Mouse (Mus musculus) embryonic facial prominence, embryonic 13.5 days (tissue): ENCODE results near the gene Dcdc2b. TPM values are rescaled to one million over a fixed set of nuclear protein-coding genes. Genes with fewer than 3 reads are reported as not detected.

Experiments used
- ATAC-seq: fragments of 200-750 bp; cut with Nextera tagmentation; 2 replicates; pipeline ENCODE4 v1.8.0; 2017; ENCODE audit warnings: low read depth; ENCODE audit not compliant: insufficient number of reproducible peaks, insufficient read depth, low FRiP score, low TSS enrichment
- H3K27ac ChIP-seq: fragments of 300-500 bp; sonication (generic); 2 replicates; pipeline ENCODE4 v1.5.1; 2015; ENCODE audit warnings: moderate library complexity, mild to moderate bottlenecking, inconsistent platforms
- H3K27me3 ChIP-seq: fragments of 300-500 bp; sonication (generic); 2 replicates; pipeline ENCODE4 v1.6.1; 2015; ENCODE audit warnings: mild to moderate bottlenecking, inconsistent platforms
- H3K36me3 ChIP-seq: fragments of 300-500 bp; sonication (generic); 2 replicates; pipeline ENCODE4 v1.6.1; 2015; ENCODE audit warnings: mild to moderate bottlenecking, inconsistent platforms
- H3K4me1 ChIP-seq: fragments of 300-500 bp; sonication (generic); 2 replicates; pipeline ENCODE4 v1.6.1; 2015; ENCODE audit warnings: inconsistent platforms
- H3K4me2 ChIP-seq: fragments of 300-500 bp; sonication (generic); 2 replicates; pipeline ENCODE4 v1.6.1; 2015; ENCODE audit warnings: moderate library complexity, mild to moderate bottlenecking, inconsistent platforms
- H3K4me3 ChIP-seq: fragments of 300-500 bp; sonication (generic); 2 replicates; pipeline ENCODE4 v1.5.1; 2015; ENCODE audit warnings: mild to moderate bottlenecking, inconsistent platforms
- H3K9ac ChIP-seq: fragments of 300-500 bp; sonication (generic); 2 replicates; pipeline ENCODE4 v1.6.1; 2015; ENCODE audit warnings: mild to moderate bottlenecking, inconsistent platforms
- H3K9me3 ChIP-seq: fragments of 300-500 bp; sonication (generic); 2 replicates; pipeline ENCODE4 v1.6.1; 2016; ENCODE audit warnings: inconsistent platforms
- WGBS: fragments of 180-500 bp; shearing (Covaris S2); methylation state at CpG from one replicate; pipeline ENCODE4 v1.1.7; 2015; ENCODE audit warnings: mixed read lengths; 5-methylcytosine and 5-hydroxymethylcytosine counted together
- polyA plus RNA-seq: library from polyadenylated mRNA; unstranded; fragments of >200 nt; fragmentation: Nextera tagmentation; extraction: Ambion mirVana; gene quantifications from 2 replicates; pipeline ENCODE4 v1.2.1, GENCODE M21; 2015

Dcdc2b gene
- polyA plus RNA-seq, 1 experiment from 2014 or later, result 3.1 TPM

DNA sequence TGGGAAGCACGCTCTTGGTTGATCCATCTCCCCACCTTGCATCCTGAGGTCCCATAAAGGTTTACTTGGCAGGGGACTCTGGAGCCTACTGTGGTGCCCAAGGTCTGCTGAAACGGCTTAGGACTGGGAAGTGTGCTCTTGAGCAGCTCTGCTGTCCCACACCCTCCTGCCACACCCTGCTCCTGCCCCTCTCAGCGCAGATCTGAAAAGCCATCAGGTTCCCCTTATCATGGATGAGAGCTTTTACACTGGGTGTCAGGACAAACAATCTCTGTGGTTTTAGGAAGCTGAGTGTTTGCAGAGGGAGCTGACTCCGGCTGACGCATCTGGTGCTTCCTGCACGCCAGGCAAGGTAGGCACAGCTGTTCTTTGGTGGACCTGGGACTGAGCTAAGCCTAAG is 19.8 kb upstream of the Dcdc2b start:
- no peak overlapping the region for H3K4me2 ChIP-seq
- 94% methylated on average over 6 of the region's 6 CpGs for WGBS
- no peaks in the 10 kb centered on the region for H3K27me3 ChIP-seq
- H3K27ac ChIP-seq, result no peak overlapping the region
- H3K36me3 ChIP-seq, result peaks cover 96% of the 10 kb centered on the region
- H3K9ac ChIP-seq, result no peak overlapping the region
- H3K4me3 ChIP-seq, result no peak overlapping the region
- peaks cover 14% of the 10 kb centered on the region for H3K4me1 ChIP-seq
- no peaks in the 10 kb centered on the region for H3K9me3 ChIP-seq
- no peak for ATAC-seq

DNA sequence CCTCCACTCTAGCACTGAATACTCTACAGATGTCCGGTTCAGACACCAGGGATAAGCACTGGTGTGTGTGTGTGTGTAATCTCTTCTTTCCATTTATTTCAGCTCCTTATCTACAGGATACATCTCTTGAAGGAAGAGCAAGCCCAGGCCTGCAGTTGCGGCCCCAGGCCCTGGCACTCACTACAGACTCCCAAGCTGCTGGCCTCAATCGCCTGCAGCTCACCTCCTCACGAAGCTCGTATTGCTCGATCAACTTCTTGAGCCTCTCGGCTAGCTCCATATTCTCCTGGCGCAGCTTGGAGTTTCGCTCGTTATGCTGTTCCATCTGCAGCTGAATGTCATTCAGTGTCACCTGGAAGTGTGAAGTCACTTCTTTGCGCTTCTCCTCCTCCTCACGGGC is 17.8 kb upstream of the Dcdc2b start:
- no peak overlapping the region for H3K27ac ChIP-seq
- WGBS, result 88% methylated on average over 12 of the region's 12 CpGs

DNA sequence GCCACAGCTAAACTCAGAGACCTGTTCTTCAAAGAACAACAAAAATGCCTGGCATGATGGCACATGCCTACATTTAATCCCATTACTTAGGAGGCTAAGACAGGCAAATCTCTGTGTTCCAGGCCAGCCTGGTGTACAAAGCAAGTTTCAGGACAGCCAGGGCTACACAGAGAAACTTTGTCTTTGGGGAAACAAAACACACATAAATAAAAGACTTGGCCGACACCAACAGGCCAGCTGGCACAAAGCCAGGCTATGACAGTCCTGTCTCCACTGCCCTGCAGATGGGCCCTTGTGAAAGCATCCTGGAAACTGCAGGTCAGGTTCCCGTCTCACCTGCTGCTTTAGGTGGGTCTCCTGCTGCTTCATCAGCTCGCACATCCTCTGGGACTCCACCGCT is 16.9 kb upstream of the Dcdc2b start:
- Histone ChIP-seq H3K4me3 (no peak overlapping the region), H3K4me1 (peaks cover 2% of the 10 kb centered on the region), H3K9me3 (no peaks in the 10 kb centered on the region), H3K36me3 (peaks cover 98% of the 10 kb centered on the region), H3K27ac (no peak overlapping the region), H3K4me2 (no peak overlapping the region), H3K27me3 (no peaks in the 10 kb centered on the region), H3K9ac (no peak overlapping the region)
- ATAC-seq, result no peak
- WGBS, result 87% methylated on average over 4 of the region's 4 CpGs

More for the DNA sequence above, 17.8 kb upstream of the Dcdc2b start:
- H3K36me3 ChIP-seq, result peaks cover 98% of the 10 kb centered on the region
- no peaks in the 10 kb centered on the region for H3K9me3 ChIP-seq
- no peak for ATAC-seq
- H3K4me3 ChIP-seq, result no peak overlapping the region
- no peak overlapping the region for H3K4me2 ChIP-seq
- H3K9ac ChIP-seq, result no peak overlapping the region
- no peaks in the 10 kb centered on the region for H3K27me3 ChIP-seq
- H3K4me1 ChIP-seq, result peaks cover under 1% of the 10 kb centered on the region; the same call in 1 of the 2 replicates

DNA sequence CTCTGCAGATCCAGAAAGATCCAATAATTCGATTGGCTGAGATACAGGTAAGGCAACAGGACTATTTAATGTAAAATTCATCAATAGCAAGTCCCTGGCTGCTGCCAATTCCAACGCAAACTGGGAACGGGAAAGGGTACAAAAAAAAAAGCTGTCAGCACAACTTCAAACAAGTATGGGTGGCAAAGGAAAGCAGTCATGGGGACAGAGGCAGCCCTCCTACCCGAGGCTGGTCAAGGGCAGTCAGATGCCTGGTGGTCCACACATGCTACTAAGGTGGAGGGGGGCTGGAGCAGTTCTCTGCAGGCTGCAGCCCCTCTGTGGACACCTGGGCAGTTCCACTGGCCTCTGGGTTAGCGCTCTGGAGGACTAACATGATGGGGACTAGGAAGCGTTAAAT is 12.0 kb upstream of the Dcdc2b start:
- H3K4me1 ChIP-seq, result peaks cover 34% of the 10 kb centered on the region
- no peaks in the 10 kb centered on the region for H3K27me3 ChIP-seq
- peaks cover 61% of the 10 kb centered on the region for H3K36me3 ChIP-seq
- WGBS, result 73% methylated on average over 6 of the region's 6 CpGs
- no peak overlapping the region for H3K9ac ChIP-seq
- no peak for ATAC-seq
- H3K9me3 ChIP-seq, result no peaks in the 10 kb centered on the region
- no peak overlapping the region for H3K4me3 ChIP-seq
- H3K27ac ChIP-seq, result no peak overlapping the region
- no peak overlapping the region for H3K4me2 ChIP-seq

DNA sequence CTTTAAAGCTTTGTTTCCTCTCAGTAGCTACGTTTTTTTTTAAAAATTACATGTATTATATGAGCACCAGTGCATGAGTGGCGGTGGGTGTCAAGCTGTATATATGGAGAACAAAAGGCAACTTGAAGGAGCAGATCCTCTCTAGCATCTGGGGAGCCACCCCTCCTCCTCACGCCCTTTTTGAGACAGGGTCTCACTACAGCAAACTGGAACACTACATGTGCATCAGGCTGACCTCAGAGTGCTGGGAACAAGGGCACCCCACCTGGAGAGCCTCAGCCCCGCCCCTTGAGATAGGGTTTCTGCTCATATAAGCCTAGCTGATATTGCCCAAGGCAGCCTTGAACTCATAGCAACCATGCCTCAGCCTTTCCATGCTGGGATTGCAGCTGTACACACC is 11.4 kb upstream of the Dcdc2b start:
- H3K9me3 ChIP-seq, result no peaks in the 10 kb centered on the region
- WGBS, result 37% methylated on average over 4 of the region's 4 CpGs
- H3K4me1 ChIP-seq, result peaks cover 34% of the 10 kb centered on the region
- H3K9ac ChIP-seq, result no peak overlapping the region
- peaks cover 58% of the 10 kb centered on the region for H3K36me3 ChIP-seq
- H3K4me3 ChIP-seq, result peak overlapping the region; percentile 69; the same call in 1 of the 2 replicates
- no peaks in the 10 kb centered on the region for H3K27me3 ChIP-seq
- ATAC-seq, result no peak
- peak overlapping the region; percentile 85 for H3K4me2 ChIP-seq
- peak overlapping the region; percentile 93 for H3K27ac ChIP-seq

DNA sequence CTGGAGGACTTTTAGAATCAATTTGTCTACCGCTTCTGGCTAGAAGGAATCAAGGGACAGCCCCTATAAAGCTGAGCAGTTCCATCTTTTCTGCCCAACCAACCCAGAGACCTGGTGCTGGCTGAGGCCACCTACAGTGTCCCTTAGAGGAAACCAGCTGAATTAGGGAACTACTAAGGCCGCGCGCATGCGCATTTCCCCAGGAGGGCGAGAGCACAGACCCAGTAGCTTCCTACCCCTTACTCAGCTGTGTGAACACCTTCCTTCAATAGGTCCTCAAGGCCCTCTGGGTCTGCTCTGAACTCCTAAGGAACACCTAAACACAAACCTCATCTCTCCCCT is 10.9 kb upstream of the Dcdc2b start:
- no peak for ATAC-seq
- Histone ChIP-seq H3K9me3 (no peaks in the 10 kb centered on the region), H3K36me3 (peaks cover 57% of the 10 kb centered on the region), H3K4me3 (peak overlapping the region; percentile 69), H3K27ac (peak overlapping the region; percentile 93), H3K4me2 (peak overlapping the region; percentile 85), H3K4me1 (peaks cover 34% of the 10 kb centered on the region), H3K9ac (peak overlapping the region; percentile 85), H3K27me3 (no peaks in the 10 kb centered on the region)
- WGBS, result under 1% methylated on average over 6 of the region's 6 CpGs

DNA sequence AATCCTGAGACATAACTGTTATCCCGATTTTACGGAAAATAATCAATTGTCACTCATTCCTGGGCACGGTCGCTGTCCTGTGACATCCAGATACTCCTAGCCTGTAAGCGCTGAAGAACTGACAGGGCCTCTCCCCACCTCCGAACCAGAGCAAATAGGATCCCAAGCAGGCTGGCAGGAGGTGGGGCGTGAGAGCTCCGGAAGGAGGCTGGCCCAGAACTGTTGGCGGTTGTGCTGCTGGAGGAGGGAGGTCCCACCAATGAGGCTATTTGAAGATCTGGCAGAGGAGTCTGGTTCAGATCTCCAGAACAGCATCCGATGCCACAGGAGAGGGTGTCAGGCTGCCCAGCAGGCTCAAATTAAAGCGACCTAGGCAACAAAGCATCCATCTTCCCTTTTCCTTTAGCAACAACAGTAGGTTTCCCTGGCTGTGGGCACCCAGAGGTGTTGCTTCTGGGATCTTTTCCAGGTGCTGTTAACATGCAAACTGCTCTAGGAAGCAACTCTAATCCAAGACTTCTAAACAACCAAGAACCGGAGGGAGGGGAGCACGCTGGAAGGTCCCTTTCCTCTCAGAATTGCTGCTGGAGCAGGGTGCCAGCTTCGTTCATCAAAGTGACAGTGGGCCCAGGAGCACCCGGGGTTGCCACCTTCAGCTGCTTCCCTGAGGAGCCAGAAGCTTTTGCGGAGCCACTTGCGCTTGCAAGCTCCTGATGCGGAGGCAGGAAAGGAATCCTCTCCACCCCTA is 10.4 kb upstream of the Dcdc2b start:
- Histone ChIP-seq H3K36me3 (peaks cover 52% of the 10 kb centered on the region), H3K27me3 (no peaks in the 10 kb centered on the region), H3K9ac (peak overlapping the region; percentile 85), H3K4me1 (peaks cover 34% of the 10 kb centered on the region), H3K4me3 (peak overlapping the region; percentile 69), H3K27ac (peak overlapping the region; percentile 93), H3K4me2 (peak overlapping the region; percentile 85), H3K9me3 (no peaks in the 10 kb centered on the region)
- under 1% methylated on average over 18 of the region's 18 CpGs for WGBS
- peak; percentile 87 for ATAC-seq

DNA sequence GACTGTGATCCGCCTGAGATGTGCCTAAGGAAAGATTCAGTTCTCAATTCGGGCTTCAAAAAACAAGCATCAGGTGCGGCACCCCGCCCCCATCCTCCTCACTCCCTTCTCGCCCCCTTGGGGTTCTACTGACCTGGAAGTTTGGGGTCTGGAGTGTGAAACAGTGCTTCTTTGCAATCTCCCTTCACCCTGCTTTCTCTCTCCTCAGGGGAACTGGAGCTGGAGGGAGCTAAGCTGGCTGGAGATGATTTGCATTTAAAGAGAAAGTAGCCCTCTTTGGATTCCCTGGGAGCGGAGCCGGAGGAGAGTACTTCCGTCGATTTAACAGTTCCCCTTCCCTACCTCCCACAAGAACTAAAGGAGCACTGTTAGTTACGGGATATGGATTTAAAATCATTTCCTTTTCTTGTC is 9.6 kb upstream of the Dcdc2b start, which contains the start of gene Ccdc28b:
TSS of gene Ccdc28b (minus strand) at position 267 of the 411 bp plus-strand sequence.
- no peaks in the 10 kb centered on the region for H3K27me3 ChIP-seq
- 1% methylated on average over 10 of the region's 10 CpGs for WGBS
- H3K4me2 ChIP-seq, result peak within 1 kb of the TSS; percentile 85
- peaks cover 34% of the 10 kb centered on the region for H3K4me1 ChIP-seq
- peak within 1 kb of the TSS; percentile 85 for H3K9ac ChIP-seq
- peak within 1 kb of the TSS; percentile 69 for H3K4me3 ChIP-seq
- peaks cover 44% of the 10 kb centered on the region for H3K36me3 ChIP-seq
- no peak for ATAC-seq
- H3K27ac ChIP-seq, result peak within 1 kb of the TSS; percentile 93
- H3K9me3 ChIP-seq, result no peaks in the 10 kb centered on the region

DNA sequence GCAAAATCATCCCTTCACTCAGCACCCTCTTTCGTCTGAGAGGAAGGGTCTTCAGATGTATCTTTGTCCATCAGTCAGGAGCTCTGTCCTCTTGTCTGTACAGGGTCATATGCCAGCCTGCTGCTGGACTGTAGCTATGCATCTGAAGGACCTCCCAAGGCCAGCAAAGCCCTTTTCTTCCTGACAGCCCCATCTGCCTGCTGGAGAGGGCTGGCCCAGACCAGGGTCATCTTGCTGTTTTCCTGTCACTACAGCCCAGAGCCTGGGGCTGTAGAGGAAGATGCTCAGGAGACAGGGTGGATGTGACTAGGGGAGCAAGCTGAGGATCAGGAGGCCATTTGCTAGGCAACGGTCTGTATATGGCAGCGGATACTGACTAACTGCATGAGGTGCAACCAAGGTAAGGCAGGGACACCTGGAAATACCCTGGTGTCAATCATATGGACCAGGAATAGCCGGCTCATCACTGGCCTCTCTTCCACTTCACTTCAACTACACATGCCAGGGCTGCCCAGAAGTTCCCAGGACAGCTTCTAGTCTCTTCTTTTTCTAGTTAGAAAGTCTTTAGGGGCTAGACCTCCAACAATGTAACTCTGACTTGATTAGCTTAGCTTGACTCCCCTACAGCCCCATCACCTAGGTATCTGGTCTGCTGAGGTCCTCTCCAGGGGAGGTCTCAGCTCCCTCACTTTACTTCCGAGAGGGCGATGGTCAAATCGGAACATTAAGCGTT is 8.9 kb upstream of the Dcdc2b start:
- Histone ChIP-seq H3K27me3 (no peaks in the 10 kb centered on the region), H3K36me3 (peaks cover 37% of the 10 kb centered on the region), H3K9ac (peak overlapping the region; percentile 85), H3K9me3 (no peaks in the 10 kb centered on the region), H3K4me1 (peaks cover 39% of the 10 kb centered on the region), H3K4me2 (peak overlapping the region; percentile 85), H3K27ac (peak overlapping the region; percentile 93), H3K4me3 (peak overlapping the region; percentile 69)
- 22% methylated on average over 8 of the region's 8 CpGs for WGBS
- ATAC-seq, result no peak

DNA sequence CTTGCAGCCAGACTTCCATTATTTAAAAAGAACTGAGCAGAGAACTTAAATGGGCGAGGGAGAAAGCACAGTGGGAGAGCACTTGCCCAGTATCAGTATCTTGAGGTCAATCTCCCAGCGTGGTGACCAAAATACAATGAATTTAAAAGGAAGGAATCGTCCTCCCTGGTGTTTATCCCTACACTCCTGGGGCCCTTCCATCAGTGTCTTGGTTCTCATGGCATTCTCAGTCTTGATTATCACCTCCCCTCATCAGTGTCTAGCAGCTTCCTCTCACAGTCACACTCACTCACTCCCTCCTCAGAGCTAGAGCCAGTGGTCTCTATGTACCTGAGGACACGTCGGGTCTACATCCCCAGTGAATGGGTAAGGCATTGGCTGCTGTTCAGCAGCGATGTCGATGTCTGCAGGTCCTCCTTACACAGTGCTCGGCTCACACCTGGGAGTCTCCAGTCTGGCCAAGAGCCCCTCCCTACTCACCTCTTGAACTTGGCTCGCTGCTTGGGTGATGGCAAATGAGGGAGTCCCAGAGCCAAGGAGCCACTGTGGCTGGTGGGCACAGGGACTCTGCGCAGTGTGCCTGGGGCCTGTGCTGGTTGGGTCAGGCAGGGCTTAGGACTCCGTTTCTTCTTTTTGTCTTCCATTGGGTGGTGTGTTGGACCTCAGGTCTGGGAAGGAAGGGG is 8.2 kb upstream of the Dcdc2b start:
- Histone ChIP-seq H3K9ac (peak overlapping the region; percentile 85), H3K9me3 (no peaks in the 10 kb centered on the region), H3K27ac (peak overlapping the region; percentile 93; the same call in 1 of the 2 replicates), H3K36me3 (peaks cover 31% of the 10 kb centered on the region), H3K4me2 (peak overlapping the region; percentile 85), H3K4me1 (peaks cover 44% of the 10 kb centered on the region), H3K4me3 (peak overlapping the region; percentile 69), H3K27me3 (no peaks in the 10 kb centered on the region)
- ATAC-seq, result no peak
- 83% methylated on average over 11 of the region's 11 CpGs for WGBS

DNA sequence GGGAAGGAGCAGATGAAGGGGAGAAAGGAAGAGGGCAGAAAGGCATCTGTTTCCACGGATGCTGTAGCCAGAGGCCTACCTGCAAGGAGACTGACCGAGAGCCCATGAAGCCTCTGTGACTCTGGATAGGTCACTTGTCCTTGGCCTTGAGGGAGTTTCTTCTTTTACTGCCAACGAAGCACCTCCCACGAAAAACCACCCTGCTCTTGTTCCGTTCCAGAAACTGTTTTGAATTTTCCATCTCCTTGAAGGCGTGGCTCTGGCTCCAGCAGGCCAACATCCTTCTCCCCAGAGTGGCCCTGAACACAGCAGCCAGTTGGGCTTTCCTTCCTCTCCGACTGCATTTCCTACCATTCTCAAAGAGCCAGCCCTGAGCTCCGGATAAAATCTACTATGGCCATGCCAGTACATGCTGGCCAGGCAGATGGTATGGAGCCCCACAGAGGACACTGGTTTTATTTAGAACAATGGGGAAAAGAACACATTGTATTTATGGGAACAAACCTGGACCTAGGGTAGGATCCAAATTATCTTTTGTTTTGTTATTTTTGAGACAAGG is 7.3 kb upstream of the Dcdc2b start:
- WGBS, result 72% methylated on average over 8 of the region's 8 CpGs
- Histone ChIP-seq H3K4me1 (peaks cover 44% of the 10 kb centered on the region), H3K4me3 (no peak overlapping the region), H3K9ac (no peak overlapping the region), H3K9me3 (no peaks in the 10 kb centered on the region), H3K27me3 (no peaks in the 10 kb centered on the region), H3K4me2 (no peak overlapping the region), H3K27ac (no peak overlapping the region), H3K36me3 (peaks cover 30% of the 10 kb centered on the region)
- no peak for ATAC-seq
